ENCODE assay signal across 17 mouse cellular contexts in genomic region chr2:8115891-8116290, GRCm38 (mm10).
"Had no signal": no experiment of that assay in that cellular context is flagged by ENCODE, and none has a peak within 500 bp of the region (broad histone marks: within the 10 kb centered on the region; RNA-seq: fewer than 3 reads in every experiment).

No protein-coding gene starts in this region.

- DNase-seq: kidney, adult 2 months; kidney, postnatal 14 days; layer of hippocampus, adult 9-11 months; liver, postnatal 0 days; lung, embryonic 14.5 days; thymus, adult 18-20 months; thymus, postnatal 36 days had no signal

- H3K4me3 ChIP-seq: intestine, embryonic 15.5 days; layer of hippocampus, adult 2 months; limb, embryonic 12.5 days; limb, embryonic 15.5 days; midbrain, embryonic 13.5 days had no signal

- H3K27me3 ChIP-seq: intestine, embryonic 15.5 days; limb, embryonic 12.5 days; limb, embryonic 15.5 days; midbrain, embryonic 13.5 days had no signal

- H3K9ac ChIP-seq: intestine, embryonic 15.5 days; limb, embryonic 12.5 days; limb, embryonic 15.5 days; liver, embryonic 14.5 days; liver, postnatal 0 days; lung, embryonic 14.5 days; midbrain, embryonic 13.5 days had no signal

- H3K27ac ChIP-seq: intestine, embryonic 15.5 days; layer of hippocampus, adult 2 months; limb, embryonic 12.5 days; limb, embryonic 15.5 days; liver, embryonic 14.5 days; macrophage; midbrain, embryonic 13.5 days had no signal

- H3K4me2 ChIP-seq: intestine, embryonic 15.5 days; limb, embryonic 12.5 days; limb, embryonic 15.5 days; liver, embryonic 11.5 days; lung, embryonic 14.5 days; midbrain, embryonic 13.5 days had no signal

- ATAC-seq: intestine, embryonic 15.5 days; liver, postnatal 0 days; lung, postnatal 0 days; midbrain, embryonic 13.5 days; midbrain, embryonic 16.5 days had no signal

- H3K36me3 ChIP-seq: intestine, embryonic 15.5 days; limb, embryonic 12.5 days; limb, embryonic 15.5 days; midbrain, embryonic 13.5 days had no signal

- H3K4me1 ChIP-seq: intestine, embryonic 15.5 days; limb, embryonic 12.5 days; limb, embryonic 15.5 days; midbrain, embryonic 13.5 days had no signal

- H3K9me3 ChIP-seq: intestine, embryonic 15.5 days; limb, embryonic 12.5 days; limb, embryonic 15.5 days; midbrain, embryonic 13.5 days had no signal
